Mouse (Mus musculus): Measurements from ENCODE around the gene Ptprt. TPM values are rescaled to one million over a fixed set of nuclear protein-coding genes. Genes with fewer than 3 reads are reported as not detected.

Gene Ptprt
- polyA plus RNA-seq, 1 experiment from 2014 or later, result 4.0 TPM

DNA sequence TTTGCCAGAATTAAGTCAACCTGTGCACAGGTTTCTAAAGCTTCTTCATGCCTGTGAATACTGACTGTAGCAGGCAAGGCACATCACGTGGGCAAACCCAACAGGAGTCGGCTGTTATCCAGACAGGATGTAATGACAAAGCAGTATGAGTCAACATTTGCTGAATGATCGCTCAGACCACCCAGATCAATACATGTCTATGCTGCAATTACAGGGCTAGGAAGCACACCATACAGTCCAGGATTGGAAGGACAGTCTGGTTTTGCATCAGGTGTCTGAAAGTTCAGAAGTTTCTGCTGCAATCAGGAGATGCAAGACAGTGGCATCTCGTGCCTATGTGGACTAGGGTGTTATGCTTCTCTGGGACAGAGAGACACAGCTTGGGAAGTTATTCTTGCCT is 716.3 kb downstream of the Ptprt start:
- Histone ChIP-seq H3K4me1 (replicated peaks) (no peaks in the 10 kb centered on the region), H3K9ac (replicated peaks) (no peak overlapping the region), H3K9me3 (0 out of 2 replicates have a peak, but pooled peaks cover 5% of the 10 kb centered on the region), H3K36me3 (no peaks in the 10 kb centered on the region), H3K27ac (no peak overlapping the region), H3K27me3 (no peaks in the 10 kb centered on the region), H3K4me3 (replicated peaks) (no peak overlapping the region), H3K4me2 (no peak overlapping the region)
- no peak for ATAC-seq (ENCODE audit: insufficient number of reproducible peaks, insufficient read depth, low FRiP score, low TSS enrichment, low read depth)
- WGBS, result 85% methylated on average over 4 of the region's 4 CpGs

- H3K9ac ChIP-seq (replicated peaks), result no peak overlapping the region
- no peaks in the 10 kb centered on the region for H3K36me3 ChIP-seq
- no peaks in the 10 kb centered on the region for H3K27me3 ChIP-seq
- H3K4me2 ChIP-seq, result no peak overlapping the region
- no peak for ATAC-seq (ENCODE audit: insufficient number of reproducible peaks, insufficient read depth, low FRiP score, low TSS enrichment, low read depth)
- 0 out of 2 replicates have a peak, but pooled peaks cover 5% of the 10 kb centered on the region for H3K9me3 ChIP-seq
- WGBS, result 84% methylated on average over 2 of the region's 2 CpGs
- H3K4me3 ChIP-seq (replicated peaks), result no peak overlapping the region
- no peaks in the 10 kb centered on the region for H3K4me1 ChIP-seq (replicated peaks)
- no peak overlapping the region for H3K27ac ChIP-seq
These were observed 719.0 kb downstream of the Ptprt start for GRCm38 (mm10) chr2:161941991-161942390.

DNA sequence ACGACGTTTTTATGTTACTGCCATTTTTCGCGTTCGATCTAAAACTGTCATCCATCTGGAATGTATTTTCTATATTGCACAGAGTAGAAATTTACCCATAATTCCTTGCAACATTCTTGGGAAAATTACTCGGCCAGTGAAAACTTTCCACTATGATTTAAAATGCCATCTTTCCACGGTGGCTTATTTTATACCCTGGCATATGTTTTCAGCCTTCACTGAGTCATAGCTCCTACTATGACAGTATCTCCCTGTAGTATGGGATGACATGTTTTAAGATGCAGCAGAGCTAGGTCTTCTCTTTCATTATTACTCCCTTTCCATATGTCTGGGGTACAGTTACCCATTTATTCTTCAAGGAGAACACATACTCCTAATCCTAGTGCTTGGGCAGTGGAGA is 753.7 kb downstream of the Ptprt start:
- 77% methylated on average over 7 of the region's 7 CpGs for WGBS

DNA sequence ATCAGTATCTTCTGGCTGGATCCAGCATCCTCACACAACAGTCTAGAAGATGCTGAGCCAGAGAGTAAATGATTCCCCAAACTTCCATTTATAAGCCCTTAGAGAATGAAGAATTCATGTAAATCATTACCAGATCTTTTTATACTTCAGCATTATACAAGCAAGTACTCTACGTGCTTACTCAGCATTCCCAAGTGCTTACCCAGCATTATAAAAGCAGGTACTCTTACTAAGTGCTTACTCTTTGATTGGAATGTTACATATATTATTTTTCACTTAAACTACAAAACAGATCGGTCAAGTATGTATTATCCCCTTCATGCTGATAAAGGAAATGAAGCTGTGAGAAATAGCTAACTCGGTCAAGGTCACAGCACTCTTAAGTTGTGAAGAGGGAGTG is 758.8 kb downstream of the Ptprt start:
- Histone ChIP-seq H3K27ac (no peak overlapping the region), H3K4me1 (replicated peaks) (no peaks in the 10 kb centered on the region), H3K27me3 (no peaks in the 10 kb centered on the region), H3K9me3 (no peaks in the 10 kb centered on the region), H3K4me3 (replicated peaks) (no peak overlapping the region), H3K9ac (replicated peaks) (no peak overlapping the region), H3K36me3 (no peaks in the 10 kb centered on the region), H3K4me2 (no peak overlapping the region)
- ATAC-seq (ENCODE audit: insufficient number of reproducible peaks, insufficient read depth, low FRiP score, low TSS enrichment, low read depth), result no peak
- WGBS, result 92% methylated on average over 3 of the region's 3 CpGs

More for the DNA sequence above, 753.7 kb downstream of the Ptprt start:
- no peaks in the 10 kb centered on the region for H3K4me1 ChIP-seq (replicated peaks)
- H3K9ac ChIP-seq (replicated peaks), result no peak overlapping the region
- no peak for ATAC-seq (ENCODE audit: insufficient number of reproducible peaks, insufficient read depth, low FRiP score, low TSS enrichment, low read depth)
- H3K4me2 ChIP-seq, result no peak overlapping the region
- no peaks in the 10 kb centered on the region for H3K36me3 ChIP-seq
- H3K4me3 ChIP-seq (replicated peaks), result no peak overlapping the region
- H3K9me3 ChIP-seq, result no peaks in the 10 kb centered on the region
- H3K27me3 ChIP-seq, result no peaks in the 10 kb centered on the region
- H3K27ac ChIP-seq, result no peak overlapping the region

DNA sequence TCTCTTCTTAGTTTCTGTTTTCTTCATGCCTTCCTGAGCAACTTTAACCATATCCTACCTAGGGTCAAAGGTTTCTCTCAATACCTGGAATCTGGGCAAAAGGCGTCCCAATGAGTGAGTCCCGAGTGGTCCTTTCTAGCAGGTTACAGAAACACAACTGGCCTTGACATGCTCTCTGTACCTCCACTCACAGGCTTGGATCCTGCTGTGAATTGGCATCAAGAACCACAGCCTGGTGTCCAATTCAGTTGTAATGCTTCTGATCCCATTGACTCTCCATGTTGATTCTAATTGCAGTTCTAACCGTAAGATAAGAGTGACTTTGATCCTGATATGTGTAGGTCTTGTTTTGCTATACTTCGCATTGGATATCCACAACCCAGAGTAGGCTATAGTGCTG is 776.5 kb downstream of the Ptprt start:
- Histone ChIP-seq H3K9me3 (no peaks in the 10 kb centered on the region), H3K27me3 (no peaks in the 10 kb centered on the region), H3K9ac (replicated peaks) (no peak overlapping the region), H3K4me3 (replicated peaks) (no peak overlapping the region), H3K36me3 (no peaks in the 10 kb centered on the region), H3K4me1 (replicated peaks) (no peaks in the 10 kb centered on the region), H3K4me2 (no peak overlapping the region), H3K27ac (no peak overlapping the region)
- ATAC-seq (ENCODE audit: insufficient number of reproducible peaks, insufficient read depth, low FRiP score, low TSS enrichment, low read depth), result no peak
- 95% methylated on average over 4 of the region's 4 CpGs for WGBS

DNA sequence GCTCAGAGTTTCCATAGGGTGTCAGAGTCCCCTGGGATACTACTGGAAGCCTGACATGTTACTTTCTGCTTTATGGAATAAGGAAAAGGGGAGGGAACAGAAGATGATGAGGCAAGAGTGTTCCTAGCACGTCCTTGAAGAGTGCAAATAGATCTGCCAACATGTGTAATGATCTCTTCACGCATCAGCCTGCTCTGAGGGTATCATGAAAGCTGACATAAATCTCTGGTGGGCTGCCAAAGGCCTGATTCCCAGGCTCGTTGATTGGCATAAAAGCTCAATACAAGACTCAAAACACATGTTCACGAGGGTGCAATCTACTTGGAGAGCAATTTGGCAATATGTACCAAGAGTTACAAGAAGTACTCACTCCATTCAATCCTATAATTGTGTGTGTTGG is 778.4 kb downstream of the Ptprt start:
- WGBS, result 65% methylated on average over 4 of the region's 4 CpGs

GRCm38 (mm10) chr2:161880941-161881340 is 780.0 kb downstream of the Ptprt start:
- 86% methylated on average over 3 of the region's 3 CpGs for WGBS
- Histone ChIP-seq H3K4me2 (no peak overlapping the region), H3K4me1 (replicated peaks) (no peaks in the 10 kb centered on the region), H3K4me3 (replicated peaks) (no peak overlapping the region), H3K9ac (replicated peaks) (no peak overlapping the region), H3K27ac (no peak overlapping the region), H3K9me3 (no peaks in the 10 kb centered on the region), H3K36me3 (no peaks in the 10 kb centered on the region), H3K27me3 (no peaks in the 10 kb centered on the region)
- ATAC-seq (ENCODE audit: insufficient number of reproducible peaks, insufficient read depth, low FRiP score, low TSS enrichment, low read depth), result no peak

More for the DNA sequence above, 778.4 kb downstream of the Ptprt start:
- no peak for ATAC-seq (ENCODE audit: insufficient number of reproducible peaks, insufficient read depth, low FRiP score, low TSS enrichment, low read depth)
- Histone ChIP-seq H3K36me3 (no peaks in the 10 kb centered on the region), H3K4me2 (no peak overlapping the region), H3K27me3 (no peaks in the 10 kb centered on the region), H3K9ac (replicated peaks) (no peak overlapping the region), H3K4me1 (replicated peaks) (no peaks in the 10 kb centered on the region), H3K4me3 (replicated peaks) (no peak overlapping the region), H3K27ac (no peak overlapping the region), H3K9me3 (no peaks in the 10 kb centered on the region)

GRCm38 (mm10) chr2:161865231-161865630 is 795.7 kb downstream of the Ptprt start:
- no peaks in the 10 kb centered on the region for H3K9me3 ChIP-seq
- no peak overlapping the region for H3K4me2 ChIP-seq
- no peak overlapping the region for H3K4me3 ChIP-seq (replicated peaks)
- no peak overlapping the region for H3K9ac ChIP-seq (replicated peaks)
- H3K4me1 ChIP-seq (replicated peaks), result no peaks in the 10 kb centered on the region
- ATAC-seq (ENCODE audit: insufficient number of reproducible peaks, insufficient read depth, low FRiP score, low TSS enrichment, low read depth), result no peak
- H3K27me3 ChIP-seq, result no peaks in the 10 kb centered on the region
- WGBS, result 63% methylated on average over 4 of the region's 4 CpGs
- no peaks in the 10 kb centered on the region for H3K36me3 ChIP-seq
- no peak overlapping the region for H3K27ac ChIP-seq

DNA sequence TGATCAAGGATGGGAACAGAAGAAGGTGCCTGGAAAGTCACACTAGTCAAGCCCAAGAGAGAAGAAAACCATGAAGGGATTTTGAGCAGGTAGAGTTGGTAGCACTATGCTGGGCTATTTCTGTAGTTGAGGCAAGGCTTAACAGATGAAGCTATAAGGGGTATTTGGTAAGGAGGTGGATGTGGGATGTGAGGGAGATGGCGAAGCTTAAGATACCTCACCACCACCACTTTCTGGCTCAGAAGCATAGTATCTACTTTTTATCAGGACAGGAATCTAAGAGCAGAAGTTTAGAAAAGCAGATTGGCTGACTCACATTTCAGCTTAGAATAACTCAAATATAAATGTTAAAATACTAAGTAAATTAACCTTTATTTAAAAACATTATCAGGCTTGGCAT is 802.1 kb downstream of the Ptprt start:
- no peaks in the 10 kb centered on the region for H3K27me3 ChIP-seq
- H3K9ac ChIP-seq (replicated peaks), result no peak overlapping the region
- 92% methylated on average over 1 of the region's 1 CpGs for WGBS
- H3K36me3 ChIP-seq, result no peaks in the 10 kb centered on the region
- H3K27ac ChIP-seq, result no peak overlapping the region
- H3K4me3 ChIP-seq (replicated peaks), result no peak overlapping the region
- H3K4me1 ChIP-seq (replicated peaks), result no peaks in the 10 kb centered on the region
- no peak overlapping the region for H3K4me2 ChIP-seq
- H3K9me3 ChIP-seq, result no peaks in the 10 kb centered on the region
- ATAC-seq (ENCODE audit: insufficient number of reproducible peaks, insufficient read depth, low FRiP score, low TSS enrichment, low read depth), result no peak

- Histone ChIP-seq H3K9me3 (no peaks in the 10 kb centered on the region), H3K27ac (no peak overlapping the region), H3K36me3 (no peaks in the 10 kb centered on the region), H3K4me1 (replicated peaks) (no peaks in the 10 kb centered on the region), H3K9ac (replicated peaks) (no peak overlapping the region), H3K27me3 (no peaks in the 10 kb centered on the region), H3K4me2 (no peak overlapping the region), H3K4me3 (replicated peaks) (no peak overlapping the region)
- ATAC-seq (ENCODE audit: insufficient number of reproducible peaks, insufficient read depth, low FRiP score, low TSS enrichment, low read depth), result no peak
- 67% methylated on average over 1 of the region's 1 CpGs for WGBS
These were observed 802.6 kb downstream of the Ptprt start for GRCm38 (mm10) chr2:161858361-161858760.

DNA sequence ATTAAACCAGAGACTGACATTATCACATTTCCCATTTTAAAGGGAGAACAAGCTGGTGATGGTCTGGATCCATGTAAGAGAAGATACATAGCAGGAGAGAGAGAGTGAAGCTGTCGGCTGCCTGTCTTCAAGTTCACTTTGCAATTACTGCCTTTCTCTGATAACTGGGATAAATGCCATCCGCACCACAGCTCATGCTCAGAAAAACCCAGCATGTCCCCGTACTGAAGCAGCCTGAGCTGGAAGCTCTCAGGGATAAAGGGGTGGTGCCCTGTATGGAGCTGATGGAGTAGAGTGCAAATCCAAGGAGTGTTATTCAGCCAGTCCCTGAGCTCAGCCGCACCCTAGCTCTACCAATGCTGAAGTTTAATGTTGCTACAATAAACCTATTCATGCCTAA is 825.9 kb downstream of the Ptprt start:
- no peaks in the 10 kb centered on the region for H3K27me3 ChIP-seq
- H3K4me2 ChIP-seq, result no peak overlapping the region
- 88% methylated on average over 4 of the region's 4 CpGs for WGBS
- H3K27ac ChIP-seq, result no peak overlapping the region
- H3K9ac ChIP-seq (replicated peaks), result no peak overlapping the region
- H3K36me3 ChIP-seq, result no peaks in the 10 kb centered on the region
- no peak for ATAC-seq (ENCODE audit: insufficient number of reproducible peaks, insufficient read depth, low FRiP score, low TSS enrichment, low read depth)
- H3K4me1 ChIP-seq (replicated peaks), result no peaks in the 10 kb centered on the region
- H3K4me3 ChIP-seq (replicated peaks), result no peak overlapping the region
- no peaks in the 10 kb centered on the region for H3K9me3 ChIP-seq

GRCm38 (mm10) chr2:161833846-161834245 is 827.1 kb downstream of the Ptprt start:
- no peak overlapping the region for H3K4me3 ChIP-seq (replicated peaks)
- H3K36me3 ChIP-seq, result no peaks in the 10 kb centered on the region
- ATAC-seq (ENCODE audit: insufficient number of reproducible peaks, insufficient read depth, low FRiP score, low TSS enrichment, low read depth), result no peak
- WGBS, result 89% methylated on average over 2 of the region's 2 CpGs
- no peak overlapping the region for H3K4me2 ChIP-seq
- H3K27ac ChIP-seq, result no peak overlapping the region
- H3K27me3 ChIP-seq, result no peaks in the 10 kb centered on the region
- no peaks in the 10 kb centered on the region for H3K4me1 ChIP-seq (replicated peaks)
- H3K9me3 ChIP-seq, result no peaks in the 10 kb centered on the region
- H3K9ac ChIP-seq (replicated peaks), result no peak overlapping the region
